Mouse (Mus musculus) ES-Bruce4 (cell line): ENCODE data around the gene Fbn1. TPM values are rescaled to one million over a fixed set of nuclear protein-coding genes. Genes with fewer than 3 reads are reported as not detected.

Source experiments
- H3K27ac ChIP-seq: 2 replicates; pipeline ENCODE4 v1.5.1; 2012; ENCODE audit warnings: low read length, inconsistent platforms; ENCODE audit not compliant: insufficient read depth
- H3K27me3 ChIP-seq: 2 replicates; pipeline ENCODE4 v1.6.1; 2012; ENCODE audit warnings: mild to moderate bottlenecking, low read length, inconsistent platforms; ENCODE audit not compliant: control insufficient read depth, poor library complexity, insufficient read depth, severe bottlenecking
- H3K36me3 ChIP-seq: 2 replicates; pipeline ENCODE4 v1.6.1; 2012; ENCODE audit warnings: inconsistent platforms, mild to moderate bottlenecking, low read length, moderate library complexity; ENCODE audit not compliant: control insufficient read depth, poor library complexity, insufficient read depth, severe bottlenecking
- H3K4me1 ChIP-seq: one replicate; pipeline ENCODE4 v1.8.1; 2011; ENCODE audit warnings: low read length; ENCODE audit not compliant: control insufficient read depth, insufficient read depth
- H3K4me3 ChIP-seq: 2 replicates; pipeline ENCODE4 v1.5.1; 2011; ENCODE audit warnings: low read depth, mild to moderate bottlenecking, low read length
- H3K9ac ChIP-seq: 2 replicates; pipeline ENCODE4 v1.6.1; 2012; ENCODE audit warnings: low read depth, mild to moderate bottlenecking, inconsistent platforms; ENCODE audit not compliant: poor library complexity, severe bottlenecking
- H3K9me3 ChIP-seq: replicated peaks from 2 replicates; pipeline ENCODE4 v1.6.1; 2012; ENCODE audit warnings: mild to moderate bottlenecking, low read length, inconsistent platforms; ENCODE audit not compliant: control insufficient read depth, poor library complexity, insufficient read depth, severe bottlenecking
- CTCF ChIP-seq: IDR thresholded peaks from one replicate; pipeline ENCODE4 v1.8.1; 2011; ENCODE audit warnings: low read depth, low read length
- EP300 ChIP-seq: IDR thresholded peaks from 2 replicates; pipeline ENCODE4 v1.6.1; 2011; ENCODE audit warnings: low read depth, low read length; ENCODE audit not compliant: insufficient read depth
- POLR2A ChIP-seq: IDR thresholded peaks from one replicate; pipeline ENCODE4 v1.8.1; 2011; ENCODE audit warnings: low read length; ENCODE audit not compliant: insufficient read depth
- polyA plus RNA-seq: library from polyadenylated mRNA; stranded (reverse); fragments of >200 nt; gene quantifications from 2 replicates; pipeline ENCODE4 v1.2.4, GENCODE M21; 2011; ENCODE audit warnings: low read depth; ENCODE audit not compliant: missing spikeins, insufficient read depth, insufficient read length

The Fbn1 gene
- polyA plus RNA-seq, 1 experiment = 2.4 TPM

- Histone ChIP-seq H3K27me3 (no peaks in the 10 kb centered on the region), H3K9ac (no peak overlapping the region), H3K4me3 (no peak overlapping the region), H3K4me1 (no peaks in the 10 kb centered on the region), H3K36me3 (no peaks in the 10 kb centered on the region), H3K9me3 (no peaks in the 10 kb centered on the region), H3K27ac (no peak overlapping the region)
- no peak for TF ChIP-seq POLR2A
- no peak for TF ChIP-seq EP300
- TF ChIP-seq CTCF = no peak
These were observed 182.5 kb downstream of the Fbn1 start for GRCm38 (mm10) chr2:125325125-125325855.

DNA sequence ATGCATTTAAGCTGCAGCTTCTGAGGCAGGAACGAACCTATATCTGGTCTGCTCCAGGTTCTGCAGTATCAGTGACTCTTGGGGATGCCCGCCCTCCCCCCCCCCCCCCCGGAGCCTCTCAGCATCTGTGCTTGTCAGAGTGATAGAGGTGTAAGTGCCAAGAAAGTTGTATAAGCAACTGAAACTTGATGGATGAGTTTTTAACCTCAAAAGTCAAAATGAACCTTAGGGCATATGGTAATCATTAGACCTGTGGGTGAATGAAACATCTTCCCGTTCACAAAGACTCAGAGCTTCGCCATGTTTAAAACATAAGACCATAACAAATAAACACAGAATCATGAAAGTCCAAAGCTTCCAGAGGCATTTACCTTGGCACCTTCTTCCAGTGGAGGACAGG, 183.3 kb downstream of the Fbn1 start:
- Histone ChIP-seq H3K9ac (no peak overlapping the region), H3K27ac (no peak overlapping the region), H3K36me3 (no peaks in the 10 kb centered on the region), H3K9me3 (no peaks in the 10 kb centered on the region), H3K4me3 (no peak overlapping the region), H3K27me3 (no peaks in the 10 kb centered on the region), H3K4me1 (no peaks in the 10 kb centered on the region)
- no peak for TF ChIP-seq EP300
- TF ChIP-seq POLR2A = no peak
- no peak for TF ChIP-seq CTCF

GRCm38 (mm10) chr2:125323347-125323746, 184.4 kb downstream of the Fbn1 start:
- no peaks in the 10 kb centered on the region for H3K9me3 ChIP-seq
- no peak for TF ChIP-seq POLR2A
- no peak for TF ChIP-seq EP300
- no peak for TF ChIP-seq CTCF
- no peak overlapping the region for H3K27ac ChIP-seq

GRCm38 (mm10) chr2:125322581-125322980, 185.2 kb downstream of the Fbn1 start:
- Histone ChIP-seq H3K27me3 (no peaks in the 10 kb centered on the region), H3K9ac (no peak overlapping the region), H3K4me1 (no peaks in the 10 kb centered on the region), H3K36me3 (no peaks in the 10 kb centered on the region), H3K4me3 (no peak overlapping the region), H3K9me3 (no peaks in the 10 kb centered on the region), H3K27ac (no peak overlapping the region)
- no peak for TF ChIP-seq EP300
- TF ChIP-seq CTCF = no peak
- no peak for TF ChIP-seq POLR2A

More at GRCm38 (mm10) chr2:125323347-125323746, 184.4 kb downstream of the Fbn1 start:
- H3K36me3 ChIP-seq = no peaks in the 10 kb centered on the region
- no peaks in the 10 kb centered on the region for H3K4me1 ChIP-seq
- H3K4me3 ChIP-seq = no peak overlapping the region
- no peak overlapping the region for H3K9ac ChIP-seq
- no peaks in the 10 kb centered on the region for H3K27me3 ChIP-seq

GRCm38 (mm10) chr2:125321071-125321470, 186.7 kb downstream of the Fbn1 start:
- no peaks in the 10 kb centered on the region for H3K4me1 ChIP-seq
- H3K9ac ChIP-seq = no peak overlapping the region
- H3K36me3 ChIP-seq = no peaks in the 10 kb centered on the region
- H3K27me3 ChIP-seq = no peaks in the 10 kb centered on the region
- H3K27ac ChIP-seq = no peak overlapping the region
- H3K9me3 ChIP-seq = no peaks in the 10 kb centered on the region
- TF ChIP-seq EP300 (no peak), CTCF (no peak), POLR2A (no peak)
- no peak overlapping the region for H3K4me3 ChIP-seq

DNA sequence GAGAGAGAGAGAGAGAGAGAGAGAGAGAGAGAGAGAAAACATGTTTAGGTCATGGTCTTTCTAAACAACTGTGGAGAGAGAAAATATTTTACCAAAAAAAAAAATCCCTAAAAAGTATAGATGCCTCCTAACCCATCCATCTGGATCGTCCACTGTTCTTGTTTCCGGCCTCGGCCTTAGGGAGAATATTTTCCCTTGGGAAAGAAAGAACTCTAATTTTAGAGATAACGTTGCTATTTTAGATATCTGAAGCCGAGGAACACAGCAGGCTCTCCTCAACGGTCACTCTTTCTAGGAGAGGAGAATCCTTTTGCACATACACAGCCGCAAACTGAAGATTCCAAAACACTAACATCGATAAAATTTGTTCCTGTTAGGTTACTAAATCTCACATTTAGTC, 188.1 kb downstream of the Fbn1 start:
- Histone ChIP-seq H3K36me3 (no peaks in the 10 kb centered on the region), H3K27me3 (no peaks in the 10 kb centered on the region), H3K27ac (no peak overlapping the region), H3K4me1 (no peaks in the 10 kb centered on the region), H3K4me3 (no peak overlapping the region), H3K9me3 (no peaks in the 10 kb centered on the region), H3K9ac (no peak overlapping the region)
- no peak for TF ChIP-seq CTCF
- TF ChIP-seq POLR2A = no peak
- no peak for TF ChIP-seq EP300
